Mouse (Mus musculus) ES-E14 (cell line): ENCODE results near the gene Copg2. TPM values are rescaled to one million over a fixed set of nuclear protein-coding genes. Genes with fewer than 3 reads are reported as not detected.

Experiments
- DNase-seq: peaks from one replicate; pipeline ENCODE4 v3.0.0-alpha.2; 2013; ENCODE audit warnings: low read depth, low spot score
- H3K27ac ChIP-seq: 2 replicates; pipeline ENCODE4 v1.5.1; 2012; ENCODE audit warnings: low read depth, mild to moderate bottlenecking, low read length, moderate library complexity, mixed read lengths; ENCODE audit not compliant: poor library complexity, insufficient read depth, severe bottlenecking
- H3K36me3 ChIP-seq: 2 replicates; pipeline ENCODE4 v1.6.1; 2012; ENCODE audit warnings: mild to moderate bottlenecking, low read length, moderate library complexity, mixed read lengths; ENCODE audit not compliant: control insufficient read depth, poor library complexity, insufficient read depth, severe bottlenecking
- H3K4me1 ChIP-seq, 2 experiments: fragments of 150-350 bp in 1 of 2; sonication (generic) in 1 of 2; 2 replicates each; pipeline ENCODE4 v1.6.1; 2012; ENCODE audit warnings: low read length in 2 of 2, mild to moderate bottlenecking in 1 of 2, mixed read lengths in 1 of 2; ENCODE audit not compliant: control insufficient read depth in 2 of 2, insufficient read depth in 2 of 2, poor library complexity in 1 of 2
- H3K4me3 ChIP-seq, 2 experiments: fragments of 150-350 bp in 1 of 2; sonication (generic) in 1 of 2; 2 replicates each; pipeline ENCODE4 v1.5.1; 2012; ENCODE audit warnings: low read length in 2 of 2, low read depth in 1 of 2, mild to moderate bottlenecking in 1 of 2, mixed read lengths in 1 of 2; ENCODE audit not compliant: insufficient read depth in 1 of 2, poor library complexity in 1 of 2, severe bottlenecking in 1 of 2
- H3K9ac ChIP-seq: 2 replicates; pipeline ENCODE4 v1.6.1; 2012; ENCODE audit warnings: low read depth, mild to moderate bottlenecking, low read length, mixed read lengths; ENCODE audit not compliant: poor library complexity, insufficient read depth, severe bottlenecking
- H3K9me3 ChIP-seq: fragments of 150-350 bp; sonication (generic); 2 replicates; pipeline ENCODE4 v1.6.1; 2012; ENCODE audit warnings: low read depth, mild to moderate bottlenecking, low read length; ENCODE audit not compliant: control insufficient read depth, insufficient read depth
- CHD2 ChIP-seq: IDR thresholded peaks from 2 replicates; pipeline ENCODE4 v1.6.1; 2014; ENCODE audit warnings: mild to moderate bottlenecking, low read depth, low read length, inconsistent platforms
- HCFC1 ChIP-seq: IDR thresholded peaks from 2 replicates; pipeline ENCODE4 v1.6.1; 2012; ENCODE audit warnings: low read length, inconsistent platforms, borderline replicate concordance; ENCODE audit not compliant: insufficient read depth
- MAFK ChIP-seq: IDR thresholded peaks from 2 replicates; pipeline ENCODE4 v1.6.1; 2014; ENCODE audit warnings: mild to moderate bottlenecking, low read depth, low read length, inconsistent platforms; ENCODE audit not compliant: insufficient read depth
- ZC3H11A ChIP-seq: IDR thresholded peaks from 2 replicates; pipeline ENCODE4 v1.6.1; 2012; ENCODE audit warnings: low read depth, mild to moderate bottlenecking, inconsistent platforms, low read length, borderline replicate concordance
- ZNF384 ChIP-seq: IDR thresholded peaks from 2 replicates; pipeline ENCODE4 v1.6.1; 2012; ENCODE audit warnings: low read depth, low read length, inconsistent platforms
- in situ Hi-C, 2 experiments: fragments of 600-800 bp; cut with MboI; formaldehyde crosslinking; loops; one replicate each; pipeline ENCODE4 v1.15.1; 2025; ENCODE audit warnings: low sequenced_read_pairs in 2 of 2, inconsistent platforms in 1 of 2; ENCODE audit not compliant: unreplicated experiment in 2 of 2
- total RNA-seq: library from RNA; depleted of rRNA; stranded (reverse); fragments of 300-350 nt; gene quantifications from 2 replicates; pipeline ENCODE4 v1.2.3, GENCODE M21; 2012

Gene Copg2
- total RNA-seq, 1 experiment = 35.7 TPM

DNA sequence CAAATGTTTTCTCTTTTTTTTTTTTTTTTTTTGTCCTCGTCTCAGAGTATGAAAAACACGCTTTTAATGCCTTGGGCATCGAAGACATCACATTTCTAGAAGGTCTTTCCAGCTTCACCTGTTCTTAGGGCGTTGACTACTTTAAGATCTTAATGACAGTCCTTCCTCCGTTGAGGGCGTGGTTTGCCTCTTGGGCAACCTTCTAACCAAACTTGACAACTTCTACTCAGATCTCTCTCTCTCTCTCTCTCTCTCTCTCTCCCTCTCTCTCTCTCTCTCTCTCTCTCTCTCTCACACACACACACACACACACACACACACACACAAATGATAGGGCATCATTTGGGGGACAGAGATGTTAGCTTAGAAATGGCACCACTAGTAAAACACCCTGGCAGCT lies 926 bp upstream of the Copg2 start:
- no peak for DNase-seq
- Histone ChIP-seq H3K4me3 (peak overlapping the region in 1 of 2 experiments; percentile 76; a peak in 1 of 4 replicates), H3K27ac (no peak overlapping the region), H3K36me3 (no peaks in the 10 kb centered on the region), H3K9me3 (no peaks in the 10 kb centered on the region), H3K4me1 (no peaks in the 10 kb centered on the region; a peak in 2 of 4 replicates), H3K9ac (no peak overlapping the region)
- in situ Hi-C loops = no loop called here
- TF ChIP-seq CHD2 (no peak), ZNF384 (no peak), ZC3H11A (no peak)

GRCm38 (mm10) chr6:30896986-30897327 lies 363 bp upstream of the Copg2 start:
- Histone ChIP-seq H3K4me3 (peak overlapping the region in 1 of 2 experiments; percentile 76; a peak in 2 of 4 replicates), H3K36me3 (no peaks in the 10 kb centered on the region), H3K9me3 (no peaks in the 10 kb centered on the region), H3K4me1 (no peaks in the 10 kb centered on the region; a peak in 2 of 4 replicates), H3K9ac (peak overlapping the region; percentile 40; the same call in 1 of the 2 replicates), H3K27ac (no peak overlapping the region)
- DNase-seq = no peak
- in situ Hi-C loops = no loop called here
- TF ChIP-seq HCFC1 (no peak), ZNF384 (no peak), MAFK (no peak), CHD2 (no peak), ZC3H11A (no peak)

DNA sequence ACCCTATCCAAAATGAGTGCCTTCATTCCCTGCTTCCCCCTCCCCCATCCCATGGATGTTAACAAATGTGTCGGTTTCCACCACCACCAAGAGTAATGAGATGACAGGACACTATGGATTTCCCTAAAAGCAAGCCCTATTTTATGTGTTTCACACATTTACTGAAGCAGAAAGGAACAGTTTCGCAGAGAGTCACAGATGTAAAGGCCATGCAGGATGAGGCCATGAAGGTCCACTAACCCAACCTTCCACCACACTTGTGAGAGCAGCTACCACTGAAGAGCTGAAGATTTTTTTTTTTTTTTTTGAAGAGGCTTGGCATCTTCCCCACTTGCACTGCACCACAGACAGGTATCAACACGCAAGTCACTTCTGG lies 787 bp downstream of the Copg2 start:
- H3K4me1 ChIP-seq = no peaks in the 10 kb centered on the region; a peak in 2 of 4 replicates
- no peaks in the 10 kb centered on the region for H3K36me3 ChIP-seq
- no peaks in the 10 kb centered on the region for H3K9me3 ChIP-seq
- peak overlapping the region; percentile 98 to 100 for H3K4me3 ChIP-seq
- H3K27ac ChIP-seq = no peak overlapping the region
- in situ Hi-C loops = no loop called here
- DNase-seq = no peak
- 0 out of 2 replicates have a peak, but pooled peaks have one; percentile 12 for TF ChIP-seq CHD2
- TF ChIP-seq ZC3H11A = no peak
- TF ChIP-seq HCFC1 = no peak
- peak; percentile 57 for TF ChIP-seq ZNF384
- TF ChIP-seq MAFK = no peak
- H3K9ac ChIP-seq = peak overlapping the region; percentile 86

GRCm38 (mm10) chr6:30893081-30893480 lies 3.5 kb downstream of the Copg2 start:
- H3K4me1 ChIP-seq = no peaks in the 10 kb centered on the region; a peak in 2 of 4 replicates
- no peaks in the 10 kb centered on the region for H3K36me3 ChIP-seq
- no peaks in the 10 kb centered on the region for H3K9me3 ChIP-seq
- H3K9ac ChIP-seq = no peak overlapping the region
- DNase-seq = no peak
- H3K27ac ChIP-seq = no peak overlapping the region
- no peak overlapping the region for H3K4me3 ChIP-seq
- in situ Hi-C loops = no loop called here
- no peak for TF ChIP-seq ZNF384
- TF ChIP-seq MAFK = no peak
- TF ChIP-seq ZC3H11A = no peak
- TF ChIP-seq CHD2 = no peak
- TF ChIP-seq HCFC1 = no peak

GRCm38 (mm10) chr6:30891761-30892160 lies 4.8 kb downstream of the Copg2 start:
- Histone ChIP-seq H3K4me3 (no peak overlapping the region), H3K9me3 (no peaks in the 10 kb centered on the region), H3K36me3 (no peaks in the 10 kb centered on the region), H3K4me1 (no peaks in the 10 kb centered on the region), H3K9ac (no peak overlapping the region), H3K27ac (no peak overlapping the region)
- TF ChIP-seq ZNF384 (no peak), MAFK (no peak), HCFC1 (no peak), CHD2 (no peak), ZC3H11A (no peak)
- no peak for DNase-seq
- in situ Hi-C loops = no loop called here
